Mouse (Mus musculus) heart, embryonic 10.5 days (tissue): ENCODE results near the gene Ormdl3. TPM values are rescaled to one million over a fixed set of nuclear protein-coding genes. Genes with fewer than 3 reads are reported as not detected.

ENCODE experiments used
- DNase-seq: peaks from one replicate; pipeline ENCODE4 v3.0.0-alpha.2; 2017; ENCODE audit warnings: low spot score
- H3K27ac ChIP-seq: fragments of 300-500 bp; sonication (generic); 2 replicates; pipeline ENCODE4 v1.5.1; 2016; ENCODE audit warnings: mild to moderate bottlenecking
- H3K27me3 ChIP-seq: fragments of 300-500 bp; sonication (generic); 2 replicates; pipeline ENCODE4 v1.6.1; 2016; ENCODE audit warnings: mild to moderate bottlenecking; ENCODE audit not compliant: poor library complexity, insufficient read depth, severe bottlenecking
- H3K36me3 ChIP-seq: fragments of 300-500 bp; sonication (generic); 2 replicates; pipeline ENCODE4 v1.6.1; 2016; ENCODE audit warnings: mild to moderate bottlenecking, moderate library complexity
- H3K4me1 ChIP-seq: fragments of 300-500 bp; sonication (generic); 2 replicates; pipeline ENCODE4 v1.6.1; 2016; ENCODE audit warnings: mild to moderate bottlenecking
- H3K4me3 ChIP-seq: fragments of 300-500 bp; sonication (generic); 2 replicates; pipeline ENCODE4 v1.5.1; 2016; ENCODE audit warnings: mild to moderate bottlenecking, moderate library complexity
- H3K9me3 ChIP-seq: fragments of 300-500 bp; sonication (generic); 2 replicates; pipeline ENCODE4 v1.6.1; 2016; ENCODE audit warnings: mild to moderate bottlenecking, moderate library complexity
- WGBS: fragments of 180-500 bp; shearing (Covaris S2); methylation state at CpG from one replicate; pipeline ENCODE4 v1.1.7; 2016; 5-methylcytosine and 5-hydroxymethylcytosine counted together
- polyA plus RNA-seq: library from polyadenylated mRNA; unstranded; fragments of >200 nt; fragmentation: Nextera tagmentation; extraction: Ambion mirVana; gene quantifications from 2 replicates; pipeline ENCODE4 v1.2.1, GENCODE M21; 2016

Ormdl3 gene
- polyA plus RNA-seq, 1 experiment from 2014 or later: 56.1 TPM

DNA sequence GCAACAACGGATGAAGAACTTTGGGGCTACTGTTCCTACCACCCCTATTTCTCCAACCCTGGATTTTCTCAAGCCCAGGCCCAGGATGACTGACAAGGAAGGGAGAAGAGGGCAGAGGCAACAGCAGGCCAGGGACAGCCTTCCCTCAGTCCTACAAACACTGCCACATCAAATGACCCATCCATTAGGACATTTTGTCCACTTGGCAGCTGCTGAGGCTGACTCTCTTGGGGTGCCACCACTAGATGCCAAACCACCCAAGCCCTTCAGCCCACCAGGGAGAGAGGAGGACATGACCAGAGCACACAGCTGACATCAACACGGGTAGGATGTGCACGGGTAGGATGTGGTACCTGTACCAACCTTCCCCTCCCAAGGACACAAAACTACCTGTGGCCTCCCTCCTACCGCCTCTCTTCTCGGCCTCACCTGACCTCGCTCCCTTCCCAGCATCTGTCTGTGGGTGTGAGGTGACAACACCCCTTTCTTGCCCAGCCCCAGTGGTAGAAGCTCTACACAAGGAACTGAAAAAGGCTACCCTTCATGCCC, 2.5 kb downstream of the Ormdl3 start:
- H3K4me1 ChIP-seq: peaks cover 95% of the 10 kb centered on the region

GRCm38 (mm10) chr11:98584146-98584545, 3.0 kb downstream of the Ormdl3 start:
- Histone ChIP-seq H3K4me3 (no peak overlapping the region), H3K27me3 (no peaks in the 10 kb centered on the region), H3K27ac (peak overlapping the region; percentile 78; the same call in 1 of the 2 replicates), H3K36me3 (peaks cover 44% of the 10 kb centered on the region), H3K9me3 (no peaks in the 10 kb centered on the region), H3K4me1 (peaks cover 92% of the 10 kb centered on the region)
- no peak for DNase-seq
- 55% methylated on average over 1 of the region's 1 CpGs for WGBS

More for the DNA sequence above, 2.5 kb downstream of the Ormdl3 start:
- 90% methylated on average over 6 of the region's 6 CpGs for WGBS
- Histone ChIP-seq H3K27me3 (no peaks in the 10 kb centered on the region), H3K9me3 (no peaks in the 10 kb centered on the region), H3K4me3 (peak overlapping the region; percentile 97; the same call in 1 of the 2 replicates), H3K27ac (peak overlapping the region; percentile 78; the same call in 1 of the 2 replicates), H3K36me3 (peaks cover 39% of the 10 kb centered on the region)
- DNase-seq: no peak

GRCm38 (mm10) chr11:98583571-98583970, 3.6 kb downstream of the Ormdl3 start:
- peak overlapping the region; percentile 78 for H3K27ac ChIP-seq
- H3K36me3 ChIP-seq: peaks cover 44% of the 10 kb centered on the region
- 22% methylated on average over 3 of the region's 3 CpGs for WGBS
- no peak for DNase-seq
- no peaks in the 10 kb centered on the region for H3K27me3 ChIP-seq
- H3K4me3 ChIP-seq: 0 out of 2 replicates have a peak overlapping the region, but pooled peaks have one; percentile 18
- no peaks in the 10 kb centered on the region for H3K9me3 ChIP-seq
- H3K4me1 ChIP-seq: peaks cover 86% of the 10 kb centered on the region

DNA sequence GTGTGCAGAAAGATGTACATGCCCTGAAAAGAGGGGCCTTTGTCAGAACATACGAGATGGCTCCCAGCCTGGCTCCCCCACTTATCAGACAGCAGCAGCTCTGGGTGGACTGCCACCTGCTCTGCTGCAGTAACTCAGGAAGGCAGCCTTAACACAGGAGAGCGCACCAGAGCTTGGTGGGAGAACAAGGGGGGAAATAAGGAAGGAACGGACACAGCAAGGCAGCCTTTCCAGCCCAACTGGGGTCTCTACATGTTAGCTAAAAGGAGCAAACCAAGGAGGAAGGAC, 4.0 kb downstream of the Ormdl3 start:
- Histone ChIP-seq H3K27me3 (no peaks in the 10 kb centered on the region), H3K9me3 (no peaks in the 10 kb centered on the region), H3K4me3 (peak overlapping the region; percentile 18; the same call in 1 of the 2 replicates), H3K36me3 (peaks cover 44% of the 10 kb centered on the region), H3K27ac (peak overlapping the region; percentile 78), H3K4me1 (peaks cover 82% of the 10 kb centered on the region)
- peak; percentile 90 for DNase-seq
- WGBS: 74% methylated on average over 3 of the region's 3 CpGs

DNA sequence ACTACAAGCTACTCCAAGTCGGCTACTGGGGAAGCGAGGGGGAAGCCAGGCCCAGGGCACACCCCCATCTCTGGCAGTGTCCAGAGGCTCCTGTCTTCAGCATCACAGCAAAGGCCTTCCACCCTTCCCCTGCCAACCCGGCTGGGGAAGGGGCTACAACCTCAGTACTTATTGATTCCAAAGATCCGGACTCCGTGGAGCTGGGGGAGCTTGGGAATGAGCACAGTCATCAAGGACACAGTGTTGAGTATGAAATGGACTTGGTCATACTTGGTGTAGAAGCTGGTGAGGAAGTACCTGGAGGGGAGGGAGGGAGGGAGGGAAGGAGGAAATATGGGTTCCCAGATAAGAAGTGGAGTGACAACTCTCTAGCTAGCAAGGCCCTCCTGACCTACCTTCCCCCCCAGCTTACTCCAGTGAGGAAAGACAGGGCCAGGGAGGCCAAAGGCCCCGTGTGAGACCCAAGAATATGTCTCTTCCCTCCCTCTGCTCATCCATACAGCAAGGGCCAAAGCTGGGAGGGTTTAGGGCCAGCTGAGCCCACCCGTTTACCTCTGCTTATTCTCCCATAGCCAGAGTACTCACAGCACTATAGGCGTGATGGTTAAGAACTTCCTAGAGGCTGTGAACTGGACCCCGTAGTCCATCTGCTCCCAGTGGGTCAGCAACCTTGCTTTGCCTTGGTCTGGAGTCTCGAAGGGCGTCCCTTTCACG, 4.5 kb downstream of the Ormdl3 start:
- 76% methylated on average over 12 of the region's 12 CpGs for WGBS
- Histone ChIP-seq H3K4me3 (peak overlapping the region; percentile 19), H3K9me3 (no peaks in the 10 kb centered on the region), H3K27me3 (no peaks in the 10 kb centered on the region), H3K27ac (peak overlapping the region; percentile 81), H3K4me1 (peaks cover 77% of the 10 kb centered on the region), H3K36me3 (peaks cover 44% of the 10 kb centered on the region)
- peak; percentile 85 for DNase-seq

DNA sequence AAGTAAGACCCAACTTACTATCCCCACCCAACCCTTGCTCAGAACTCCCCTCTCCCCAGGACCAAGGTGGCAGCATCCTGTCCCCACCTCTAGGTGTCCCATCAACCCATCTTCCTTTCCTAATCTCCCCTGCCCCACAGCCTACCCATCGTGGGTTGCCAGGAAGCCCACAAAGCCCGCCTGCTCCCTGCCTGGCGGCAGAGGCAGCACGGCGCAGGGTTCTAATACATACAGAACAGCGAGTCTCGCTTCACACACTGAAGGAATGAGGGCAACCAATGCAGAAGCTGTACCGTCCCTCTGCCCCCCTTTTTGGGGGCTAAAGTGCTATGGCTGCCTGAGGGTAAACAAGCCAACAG, 5.2 kb downstream of the Ormdl3 start:
- Histone ChIP-seq H3K27ac (peak overlapping the region; percentile 81), H3K27me3 (no peaks in the 10 kb centered on the region), H3K36me3 (peaks cover 44% of the 10 kb centered on the region), H3K4me1 (peaks cover 70% of the 10 kb centered on the region), H3K4me3 (peak overlapping the region; percentile 19), H3K9me3 (no peaks in the 10 kb centered on the region)
- no peak for DNase-seq
- WGBS: 78% methylated on average over 8 of the region's 8 CpGs

DNA sequence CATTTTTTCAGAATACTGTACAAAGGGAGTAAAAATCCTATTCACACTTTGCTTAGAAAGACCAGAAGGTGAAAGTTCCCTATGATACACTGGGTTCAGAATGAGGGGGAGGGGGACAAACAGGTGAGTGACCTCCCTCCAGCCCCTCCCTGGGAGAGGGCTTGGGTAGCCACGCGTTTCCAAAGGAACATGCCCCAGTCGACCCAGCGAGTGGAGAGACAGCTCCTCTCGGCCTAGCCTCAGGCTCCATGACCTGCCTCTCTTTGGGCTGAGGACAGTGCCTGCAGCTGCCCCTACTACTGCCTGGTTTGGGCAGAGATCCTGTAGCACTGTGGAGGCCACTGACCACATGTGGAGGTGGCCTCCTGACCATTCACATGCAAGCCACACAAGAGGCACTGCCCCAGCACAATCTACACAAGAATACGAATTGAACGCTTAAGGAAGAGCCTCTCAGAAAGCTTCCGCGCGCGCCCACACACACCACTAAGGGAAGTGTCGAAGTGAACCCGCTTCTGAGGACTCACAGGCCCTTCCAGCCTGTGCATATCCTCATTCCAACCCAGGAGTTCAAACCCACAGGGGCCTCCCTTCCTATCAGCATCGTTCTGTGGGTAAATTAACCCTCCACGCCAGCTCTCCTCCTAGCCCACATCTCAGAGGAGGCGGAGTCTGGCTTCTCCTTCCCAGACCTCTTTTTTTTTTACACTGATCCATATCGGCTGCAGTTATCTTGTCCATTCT, 5.7 kb downstream of the Ormdl3 start:
- DNase-seq: no peak
- Histone ChIP-seq H3K36me3 (peaks cover 44% of the 10 kb centered on the region), H3K4me3 (no peak overlapping the region), H3K9me3 (no peaks in the 10 kb centered on the region), H3K27ac (peak overlapping the region; percentile 81; the same call in 1 of the 2 replicates), H3K4me1 (peaks cover 68% of the 10 kb centered on the region), H3K27me3 (no peaks in the 10 kb centered on the region)
- 56% methylated on average over 17 of the region's 17 CpGs for WGBS

DNA sequence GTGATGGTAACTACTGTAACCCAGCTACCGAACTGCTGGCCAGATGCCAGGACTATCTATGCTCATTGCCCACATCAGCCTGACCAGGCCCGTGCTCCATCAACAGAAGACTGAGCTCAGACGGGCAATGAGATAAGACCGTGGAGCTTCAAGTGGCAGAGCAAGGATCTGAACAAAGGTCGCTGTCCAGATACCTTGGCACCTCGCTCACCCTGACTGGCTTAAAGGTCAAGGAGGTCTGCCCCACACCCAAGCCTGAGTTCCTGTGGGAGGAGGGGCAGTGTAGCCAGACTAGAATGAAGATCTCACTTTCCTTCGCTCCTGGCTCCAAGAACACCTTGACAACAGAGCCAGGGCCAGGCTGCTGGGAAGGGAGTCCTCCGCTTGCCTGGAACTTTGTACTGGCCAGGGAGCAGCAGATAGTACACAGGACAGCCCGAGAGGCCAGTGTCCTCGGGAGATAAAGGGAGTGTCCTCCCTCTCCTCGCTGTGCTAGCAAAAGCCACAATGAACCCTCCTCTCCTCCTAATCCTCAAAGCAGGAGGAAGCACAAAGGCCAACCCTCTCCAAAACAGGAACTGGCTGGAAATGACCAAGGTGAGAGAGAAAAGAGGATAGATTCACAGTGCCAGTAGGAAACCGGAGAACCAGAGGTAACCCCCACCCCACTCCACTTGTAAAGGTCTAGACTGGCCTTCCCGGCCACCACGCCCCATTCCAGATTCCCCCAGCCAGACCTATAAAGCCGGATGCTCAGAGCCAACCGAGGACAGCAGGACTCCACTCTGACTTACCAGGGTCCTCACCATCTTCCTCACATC, 6.7 kb downstream of the Ormdl3 start:
- H3K27me3 ChIP-seq: no peaks in the 10 kb centered on the region
- DNase-seq: peak; percentile 85
- peaks cover 44% of the 10 kb centered on the region for H3K36me3 ChIP-seq
- H3K4me3 ChIP-seq: peak overlapping the region; percentile 34
- no peaks in the 10 kb centered on the region for H3K9me3 ChIP-seq
- peak overlapping the region; percentile 81 for H3K27ac ChIP-seq
- WGBS: 37% methylated on average over 16 of the region's 16 CpGs
- peaks cover 59% of the 10 kb centered on the region for H3K4me1 ChIP-seq

GRCm38 (mm10) chr11:98577776-98578175, 9.4 kb downstream of the Ormdl3 start:
- H3K4me1 ChIP-seq: peaks cover 33% of the 10 kb centered on the region
- no peak overlapping the region for H3K4me3 ChIP-seq
- WGBS: 84% methylated on average over 5 of the region's 5 CpGs
- H3K27me3 ChIP-seq: no peaks in the 10 kb centered on the region
- H3K27ac ChIP-seq: no peak overlapping the region
- H3K36me3 ChIP-seq: peaks cover 30% of the 10 kb centered on the region
- DNase-seq: no peak
- no peaks in the 10 kb centered on the region for H3K9me3 ChIP-seq

GRCm38 (mm10) chr11:98569461-98569860, 17.7 kb downstream of the Ormdl3 start:
- Histone ChIP-seq H3K9me3 (no peaks in the 10 kb centered on the region), H3K27ac (no peak overlapping the region), H3K36me3 (no peaks in the 10 kb centered on the region), H3K27me3 (no peaks in the 10 kb centered on the region), H3K4me1 (no peaks in the 10 kb centered on the region), H3K4me3 (no peak overlapping the region)
- no peak for DNase-seq
- 73% methylated on average over 6 of the region's 6 CpGs for WGBS

- 84% methylated on average over 8 of the region's 8 CpGs for WGBS
- no peaks in the 10 kb centered on the region for H3K4me1 ChIP-seq
- no peaks in the 10 kb centered on the region for H3K27me3 ChIP-seq
- no peak for DNase-seq
- H3K9me3 ChIP-seq: no peaks in the 10 kb centered on the region
- H3K27ac ChIP-seq: no peak overlapping the region
- H3K4me3 ChIP-seq: no peak overlapping the region
- no peaks in the 10 kb centered on the region for H3K36me3 ChIP-seq
Measured at GRCm38 (mm10) chr11:98568326-98568725, 18.8 kb downstream of the Ormdl3 start.

GRCm38 (mm10) chr11:98563921-98564414, 23.2 kb downstream of the Ormdl3 start:
- no peak for DNase-seq
- H3K4me3 ChIP-seq: no peak overlapping the region
- no peaks in the 10 kb centered on the region for H3K9me3 ChIP-seq
- no peaks in the 10 kb centered on the region for H3K27me3 ChIP-seq
- peaks cover 17% of the 10 kb centered on the region for H3K4me1 ChIP-seq
- no peak overlapping the region for H3K27ac ChIP-seq
- WGBS: 76% methylated on average over 13 of the region's 13 CpGs
- no peaks in the 10 kb centered on the region for H3K36me3 ChIP-seq
